Mouse (Mus musculus): ENCODE data around the gene Cmc4. TPM values are rescaled to one million over a fixed set of nuclear protein-coding genes. Genes with fewer than 3 reads are reported as not detected.

Gene Cmc4
- total RNA-seq (2021): 10 to 100 TPM; 11.6 to 12.1 TPM
- long read RNA-seq, experiment 1, transcript Cmc4-201 (3 exons, 992 nt): major isoform, 5 of 7 reads
- long read RNA-seq, experiment 1, partial matches to known transcripts: 0 of 7 reads
- long read RNA-seq, experiment 1, other reads (novel, unspliced or antisense): 1 of 7 reads
- long read RNA-seq, experiment 2, partial matches to known transcripts: 0 of 5 reads
- long read RNA-seq, experiment 2, other reads (novel, unspliced or antisense): 2 of 5 reads

- intact Hi-C loops (cut with DNase I): no loop called here
- peak; percentile 85 to 87 for DNase-seq
Measured at GRCm38 (mm10) chrX:75415936-75416785, at the start of gene Cmc4, which contains the start of the genes Mtcp1 and Brcc3. Cmc4 (minus strand) TSS chrX:75416584. Mtcp1 (minus strand) TSS chrX:75416588. Brcc3 (plus strand) TSS chrX:75416628.

- DNase-seq: no peak
- intact Hi-C loops (cut with DNase I): no loop called here
Measured at GRCm38 (mm10) chrX:75454597-75454996, 38.2 kb upstream of the Cmc4 start.

- intact Hi-C loops (cut with DNase I): no loop called here
- no peak for DNase-seq
Measured at GRCm38 (mm10) chrX:75409711-75410110, 6.7 kb downstream of the Cmc4 start.

GRCm38 (mm10) chrX:75403350-75403749 lies 13.0 kb downstream of the Cmc4 start:
- intact Hi-C loops (cut with DNase I): no loop called here
- DNase-seq: no peak

- intact Hi-C loops (cut with DNase I): no loop called here
- DNase-seq: no peak
Measured at GRCm38 (mm10) chrX:75402668-75403067, 13.7 kb downstream of the Cmc4 start.

- intact Hi-C loops (cut with DNase I): loop anchor here (10.0 kb wide), 1 partner anchor 115 kb away; the partner anchor contains the start of gene Vbp1
- no peak for DNase-seq
Measured at GRCm38 (mm10) chrX:75399471-75399870, 16.9 kb downstream of the Cmc4 start.

GRCm38 (mm10) chrX:75382195-75382771 lies 34.1 kb downstream of the Cmc4 start, which contains the start of the genes Fundc2 and F8:
Fundc2 (plus strand) TSS chrX:75382399.
F8 (minus strand) TSS chrX:75382615.
- peak; percentile 59 to 74 for DNase-seq
- intact Hi-C loops (cut with DNase I): no loop called here

- intact Hi-C loops (cut with DNase I): no loop called here
- DNase-seq: no peak
Measured at GRCm38 (mm10) chrX:75381699-75382098, 34.7 kb downstream of the Cmc4 start.

- intact Hi-C loops (cut with DNase I): no loop called here
- DNase-seq: no peak
Measured at GRCm38 (mm10) chrX:75381176-75381575, 35.2 kb downstream of the Cmc4 start.

- DNase-seq: no peak
- intact Hi-C loops (cut with DNase I): no loop called here
Measured at GRCm38 (mm10) chrX:75376815-75377214, 39.6 kb downstream of the Cmc4 start.

GRCm38 (mm10) chrX:75372666-75373425 lies 43.5 kb downstream of the Cmc4 start:
- intact Hi-C loops (cut with DNase I): no loop called here
- peak in 1 of 2 experiments; percentile 32 for DNase-seq

- DNase-seq: peak in 1 of 2 experiments; percentile 5
- intact Hi-C loops (cut with DNase I): no loop called here
Measured at GRCm38 (mm10) chrX:75370197-75370596, 46.2 kb downstream of the Cmc4 start.

Other genes starting within 250 kb of the Cmc4 start
- 100 to 1,000 TPM; 118 to 146 TPM for gene Fundc2, start 34.2 kb downstream of the Cmc4 start, total RNA-seq (2021)
- 1 to 10 TPM; 1.8 TPM for gene F8, start 34.0 kb downstream of the Cmc4 start, total RNA-seq (2021)
- 1 to 10 TPM; 5.3 TPM for gene Mtcp1, start within 50 bp of the Cmc4 start, total RNA-seq (2021)
- 10 to 100 TPM; 18.3 to 22.9 TPM for gene Brcc3, start within 50 bp of the Cmc4 start, total RNA-seq (2021)
- gene Vbp1, start 97.7 kb upstream of the Cmc4 start, total RNA-seq (2021): 10 to 100 TPM; 45.3 to 45.7 TPM
- gene Rab39b, start 161.6 kb upstream of the Cmc4 start, total RNA-seq (2021): under 1 TPM in 1 of 2 experiments, not detected in 1; 0.07 TPM